Mouse (Mus musculus): ENCODE results near the gene L3mbtl1. TPM values are rescaled to one million over a fixed set of nuclear protein-coding genes. Genes with fewer than 3 reads are reported as not detected.

The L3mbtl1 gene
- total and polyA plus RNA-seq, 3 experiments = 0.04 to 0.31 TPM; not detected in 1

GRCm38 (mm10) chr2:162985923-162986322, 42.7 kb downstream of the L3mbtl1 start:
- Histone ChIP-seq H3K4me3 (ENCODE audit: control insufficient read depth in 1 of 2, insufficient read depth in 1 of 2, low read depth in 2 of 2, low read length in 2 of 2) (no peak overlapping the region), H3K27me3 (ENCODE audit: control insufficient read depth in 1 of 2, insufficient read depth in 2 of 2, low read length in 2 of 2) (peaks cover 3 to 5% of the 10 kb centered on the region in 2 experiments; a peak in 3 of 4 replicates), H3K79me2 (ENCODE audit: control insufficient read depth, insufficient read depth, low read length, poor library complexity) (no peaks in the 10 kb centered on the region), H3K27ac (ENCODE audit: control insufficient read depth, low read depth, low read length) (no peak overlapping the region), H3K9me3 (replicated peaks; ENCODE audit: insufficient read depth, low read length) (no peaks in the 10 kb centered on the region), H3K36me3 (ENCODE audit: control insufficient read depth in 1 of 2, insufficient read depth in 2 of 2, low read length in 2 of 2) (no peaks in the 10 kb centered on the region), H3K9ac (ENCODE audit: control insufficient read depth, low read depth, low read length, poor library complexity, severe bottlenecking) (no peak overlapping the region), H3K4me1 (ENCODE audit: control insufficient read depth in 1 of 2, insufficient read depth in 2 of 2, low read length in 2 of 2) (no peaks in the 10 kb centered on the region)
- DNase-seq (ENCODE audit: low read depth, low spot score) = no peak
- TF ChIP-seq BHLHE40 (IDR thresholded peaks at IDR 0.05; ENCODE audit: borderline replicate concordance, low read depth, low read length) = no peak
- TF ChIP-seq ZNF384 (IDR thresholded peaks at IDR 0.05; ENCODE audit: low read depth, low read length) = peak; percentile 75

GRCm38 (mm10) chr2:162986764-162987163, 43.5 kb downstream of the L3mbtl1 start:
- Histone ChIP-seq H3K36me3 (ENCODE audit: control insufficient read depth in 1 of 2, insufficient read depth in 2 of 2, low read length in 2 of 2) (no peaks in the 10 kb centered on the region), H3K4me3 (ENCODE audit: control insufficient read depth in 1 of 2, insufficient read depth in 1 of 2, low read depth in 2 of 2, low read length in 2 of 2) (no peak overlapping the region), H3K4me1 (ENCODE audit: control insufficient read depth in 1 of 2, insufficient read depth in 2 of 2, low read length in 2 of 2) (no peaks in the 10 kb centered on the region), H3K27me3 (ENCODE audit: control insufficient read depth in 1 of 2, insufficient read depth in 2 of 2, low read length in 2 of 2) (peaks cover 3 to 5% of the 10 kb centered on the region in 2 experiments; a peak in 3 of 4 replicates), H3K9me3 (replicated peaks; ENCODE audit: insufficient read depth, low read length) (no peaks in the 10 kb centered on the region), H3K79me2 (ENCODE audit: control insufficient read depth, insufficient read depth, low read length, poor library complexity) (no peaks in the 10 kb centered on the region), H3K27ac (ENCODE audit: control insufficient read depth, low read depth, low read length) (no peak overlapping the region), H3K9ac (ENCODE audit: control insufficient read depth, low read depth, low read length, poor library complexity, severe bottlenecking) (no peak overlapping the region)
- DNase-seq (ENCODE audit: low read depth, low spot score) = no peak
- TF ChIP-seq BHLHE40 (IDR thresholded peaks at IDR 0.05; ENCODE audit: borderline replicate concordance, low read depth, low read length) (no peak), MAX (IDR thresholded peaks at IDR 0.05; ENCODE audit: low read length) (no peak), POLR2AphosphoS2 (IDR thresholded peaks at IDR 0.05; ENCODE audit: low read length) (no peak), MEF2A (IDR thresholded peaks at IDR 0.05; ENCODE audit: extremely low read depth, insufficient replicate concordance, low read depth, low read length, poor library complexity, severe bottlenecking) (no peak), RCOR1 (IDR thresholded peaks at IDR 0.05; ENCODE audit: low read depth, low read length) (no peak), USF2 (IDR thresholded peaks at IDR 0.05; ENCODE audit: borderline replicate concordance in 1 of 2, insufficient read depth in 1 of 2, low read depth in 1 of 2, low read length in 2 of 2) (no peak), ELF1 (IDR thresholded peaks at IDR 0.05; ENCODE audit: low read depth, low read length) (no peak), E2F4 (IDR thresholded peaks at IDR 0.05; ENCODE audit: borderline replicate concordance, low read depth, low read length) (no peak), ZMIZ1 (IDR thresholded peaks at IDR 0.05; ENCODE audit: low read depth, low read length) (no peak), SMC3 (IDR thresholded peaks at IDR 0.05; ENCODE audit: low read depth, low read length) (no peak), TAL1 (IDR thresholded peaks at IDR 0.05; ENCODE audit: low read length) (no peak), CHD2 (IDR thresholded peaks at IDR 0.05; ENCODE audit: low read length) (no peak), MYB (IDR thresholded peaks at IDR 0.05; ENCODE audit: low read depth, low read length) (no peak), SIN3A (IDR thresholded peaks at IDR 0.05; ENCODE audit: low read length) (no peak), CHD1 (IDR thresholded peaks at IDR 0.05; ENCODE audit: low read depth, low read length) (no peak), MAZ (IDR thresholded peaks at IDR 0.05; ENCODE audit: low read depth, low read length) (no peak)

Data from MEL (cell line).